Mouse (Mus musculus): ENCODE measurements at regions not wholly inside any gene's neighbourhood (a gene's known extent, or its start where the extent isn't known, plus 50 kb on each side); places are given as distances from the start of the nearest gene placed in this dataset.
A peak's percentile ranks its signal among the peaks of the same experiment; 100 is the strongest.
"Not testable (repeated sequence)": the region's sequence is repeated elsewhere in the genome, so short reads cannot be mapped to it uniquely, and the experiment has no call there.

- not testable (repeated sequence) for DNase-seq (ENCODE audit: low spot score in 2 of 2)
These were observed 269.0 kb downstream of the Ankrd7 start for GRCm38 (mm10) chr6:19135166-19135565.

GRCm38 (mm10) chr6:19163492-19163891, 297.4 kb downstream of the Ankrd7 start:
- no peak for DNase-seq (ENCODE audit: low spot score in 2 of 2)

- peak in 1 of 2 experiments; percentile 13 for DNase-seq (ENCODE audit: low spot score in 2 of 2)
These were observed 298.1 kb downstream of the Ankrd7 start for GRCm38 (mm10) chr6:19164181-19164580.

Data from layer of hippocampus, adult 8-10 months (tissue).